Mouse (Mus musculus): ENCODE results near the gene Cers5. TPM values are rescaled to one million over a fixed set of nuclear protein-coding genes. Genes with fewer than 3 reads are reported as not detected.
"Not testable (repeated sequence)": the region's sequence is repeated elsewhere in the genome, so short reads cannot be mapped to it uniquely, and the experiment has no call there.

Gene Cers5
- polyA plus RNA-seq, 1 experiment from 2014 or later, result 77.0 TPM

DNA sequence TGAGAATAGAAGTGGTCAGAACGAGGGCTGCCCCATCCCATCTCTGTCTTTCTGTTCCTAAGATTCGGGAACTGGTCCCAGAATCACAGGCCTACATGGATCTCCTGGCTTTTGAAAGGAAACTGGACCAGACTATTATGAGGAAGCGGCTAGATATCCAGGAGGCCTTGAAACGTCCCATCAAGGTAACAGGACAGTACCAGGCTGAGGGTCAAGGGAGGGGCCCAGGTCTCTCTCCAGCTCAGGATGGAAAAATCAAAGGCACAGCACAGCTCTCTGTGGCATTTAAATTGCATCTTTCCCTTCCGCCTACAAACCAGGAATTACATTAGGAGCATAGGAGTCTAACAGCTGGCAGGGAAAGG, 69.0 kb downstream of the Cers5 start:
- no peak overlapping the region for H3K27ac ChIP-seq (ENCODE audit: low read length)
- no peak for ATAC-seq (ENCODE audit: insufficient number of reproducible peaks, insufficient read depth, low FRiP score, low read depth)

GRCm38 (mm10) chr15:99703104-99703503, 69.6 kb downstream of the Cers5 start:
- Histone ChIP-seq H3K36me3 (ENCODE audit: control insufficient read depth, insufficient read depth, low read length) (peaks cover 26% of the 10 kb centered on the region), H3K4me1 (ENCODE audit: control insufficient read depth, insufficient read depth, low read length) (peaks cover 17% of the 10 kb centered on the region; the same call in 1 of the 2 replicates), H3K27ac (ENCODE audit: low read length) (peak overlapping the region; percentile 94; the same call in 1 of the 2 replicates), H3K4me2 (replicated peaks; ENCODE audit: low read depth, low read length) (peak overlapping the region; percentile 59), H3K27me3 (ENCODE audit: control insufficient read depth, insufficient read depth, low read length) (no peaks in the 10 kb centered on the region), H3K9me3 (ENCODE audit: control insufficient read depth, low read depth, low read length) (no peaks in the 10 kb centered on the region), H3K9ac (replicated peaks; ENCODE audit: low read depth, low read length) (peak overlapping the region; percentile 82; the same call in 1 of the 2 replicates), H3K4me3 (ENCODE audit: low read depth, low read length) (peak overlapping the region; percentile 74)
- 58% methylated on average over 9 of the region's 9 CpGs for WGBS
- no peak for ATAC-seq (ENCODE audit: insufficient number of reproducible peaks, insufficient read depth, low FRiP score, low read depth)

More for the DNA sequence above, 69.0 kb downstream of the Cers5 start:
- Histone ChIP-seq H3K4me1 (ENCODE audit: control insufficient read depth, insufficient read depth, low read length) (peaks cover 17% of the 10 kb centered on the region; the same call in 1 of the 2 replicates), H3K27me3 (ENCODE audit: control insufficient read depth, insufficient read depth, low read length) (no peaks in the 10 kb centered on the region), H3K4me2 (replicated peaks; ENCODE audit: low read depth, low read length) (peak overlapping the region; percentile 59; the same call in 1 of the 2 replicates), H3K9ac (replicated peaks; ENCODE audit: low read depth, low read length) (0 out of 2 replicates have a peak overlapping the region, but pooled peaks have one; percentile 82), H3K9me3 (ENCODE audit: control insufficient read depth, low read depth, low read length) (no peaks in the 10 kb centered on the region), H3K36me3 (ENCODE audit: control insufficient read depth, insufficient read depth, low read length) (peaks cover 31% of the 10 kb centered on the region), H3K4me3 (ENCODE audit: low read depth, low read length) (0 out of 2 replicates have a peak overlapping the region, but pooled peaks have one; percentile 3)
- 70% methylated on average over 5 of the region's 5 CpGs for WGBS

DNA sequence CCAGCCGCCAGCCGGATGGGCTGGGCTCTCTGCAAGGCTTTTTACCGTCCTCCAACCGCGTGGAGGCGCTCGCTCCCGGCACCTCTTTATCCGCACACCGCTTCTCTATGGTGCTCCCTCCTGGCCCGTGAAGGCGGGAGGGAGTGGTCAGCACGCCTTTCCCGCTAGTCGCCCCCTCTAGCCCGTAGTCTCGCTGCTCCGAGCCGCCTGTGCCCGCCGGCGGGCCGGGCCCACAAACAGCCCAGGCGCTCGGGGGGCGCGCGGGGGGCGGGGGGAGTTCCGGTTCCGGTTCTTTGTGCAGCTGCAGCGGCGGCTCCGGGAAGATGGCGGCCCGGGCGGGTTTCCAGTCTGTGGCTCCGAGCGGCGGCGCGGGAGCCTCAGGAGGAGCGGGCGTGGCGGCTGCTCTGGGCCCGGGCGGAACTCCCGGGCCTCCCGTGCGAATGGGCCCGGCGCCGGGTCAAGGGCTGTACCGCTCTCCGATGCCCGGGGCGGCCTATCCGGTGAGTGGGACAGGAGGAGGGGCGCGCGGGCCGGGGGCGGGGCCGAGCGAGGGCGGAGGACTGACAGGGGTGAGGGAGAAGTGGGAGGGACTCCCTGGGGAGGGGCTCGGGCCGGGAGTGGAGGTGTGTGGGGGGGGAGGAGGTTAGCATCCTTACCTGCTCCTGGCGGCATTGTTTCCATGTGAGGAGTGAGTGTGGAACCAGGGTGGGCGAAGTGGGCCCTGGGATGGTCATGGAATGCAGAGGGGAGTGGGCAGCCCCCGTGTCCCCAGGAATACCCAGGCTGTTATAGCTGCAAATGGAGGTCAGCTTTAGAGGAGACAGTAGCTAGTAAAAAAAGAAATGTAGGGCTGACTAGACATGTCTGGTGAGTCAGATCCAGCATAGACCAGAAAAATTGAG, 70.4 kb downstream of the Cers5 start, which contains the start of gene Smarcd1:
Gene Smarcd1, plus strand, starts transcription at position 131 of the 902 bp plus-strand sequence.
- Histone ChIP-seq H3K36me3 (ENCODE audit: control insufficient read depth, insufficient read depth, low read length) (peaks cover 18% of the 10 kb centered on the region), H3K9me3 (ENCODE audit: control insufficient read depth, low read depth, low read length) (no peaks in the 10 kb centered on the region), H3K27ac (ENCODE audit: low read length) (peak within 1 kb of the TSS; percentile 94), H3K9ac (replicated peaks; ENCODE audit: low read depth, low read length) (peak within 1 kb of the TSS; percentile 82), H3K27me3 (ENCODE audit: control insufficient read depth, insufficient read depth, low read length) (no peaks in the 10 kb centered on the region), H3K4me1 (ENCODE audit: control insufficient read depth, insufficient read depth, low read length) (peaks cover 17% of the 10 kb centered on the region; the same call in 1 of the 2 replicates), H3K4me3 (ENCODE audit: low read depth, low read length) (peak within 1 kb of the TSS; percentile 74), H3K4me2 (replicated peaks; ENCODE audit: low read depth, low read length) (peak within 1 kb of the TSS; percentile 59)
- under 1% methylated on average over 70 of the region's 71 CpGs for WGBS
- peak; percentile 94 for ATAC-seq (ENCODE audit: insufficient number of reproducible peaks, insufficient read depth, low FRiP score, low read depth)

DNA sequence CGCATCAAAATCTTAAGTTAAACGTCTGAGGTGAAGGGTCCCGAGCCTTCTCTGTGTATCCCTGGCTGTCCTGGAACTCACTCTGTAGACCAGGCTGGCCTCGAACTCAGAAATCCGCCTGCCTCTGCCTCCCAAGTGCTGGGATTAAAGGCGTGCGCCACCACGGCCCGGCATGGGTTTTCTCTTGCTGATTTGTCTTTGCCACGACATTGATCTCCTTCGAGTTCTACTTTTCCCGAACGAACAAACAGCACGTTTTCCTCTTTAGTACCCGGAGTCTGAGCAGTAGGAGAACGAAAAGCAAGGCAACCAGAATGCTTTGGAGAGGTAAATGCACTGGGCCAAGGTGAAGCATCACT, 71.1 kb downstream of the Cers5 start:
- H3K27me3 ChIP-seq (ENCODE audit: control insufficient read depth, insufficient read depth, low read length); ATAC-seq (ENCODE audit: insufficient number of reproducible peaks, insufficient read depth, low FRiP score, low read depth); H3K9me3 ChIP-seq (ENCODE audit: control insufficient read depth, low read depth, low read length): not testable (repeated sequence)
- peak overlapping the region; percentile 94; the same call in 1 of the 2 replicates for H3K27ac ChIP-seq (ENCODE audit: low read length)
- peak overlapping the region; percentile 41 for H3K4me2 ChIP-seq (replicated peaks; ENCODE audit: low read depth, low read length)
- 0 out of 2 replicates have a peak overlapping the region, but pooled peaks have one; percentile 18 for H3K9ac ChIP-seq (replicated peaks; ENCODE audit: low read depth, low read length)
- peaks cover 14% of the 10 kb centered on the region for H3K36me3 ChIP-seq (ENCODE audit: control insufficient read depth, insufficient read depth, low read length)
- peaks cover 17% of the 10 kb centered on the region; the same call in 1 of the 2 replicates for H3K4me1 ChIP-seq (ENCODE audit: control insufficient read depth, insufficient read depth, low read length)
- H3K4me3 ChIP-seq (ENCODE audit: low read depth, low read length), result peak overlapping the region; percentile 74
- WGBS, result 48% methylated on average over 16 of the region's 16 CpGs

- 82% methylated on average over 18 of the region's 18 CpGs for WGBS
- no peak overlapping the region for H3K4me2 ChIP-seq (replicated peaks; ENCODE audit: low read depth, low read length)
- no peak overlapping the region for H3K4me3 ChIP-seq (ENCODE audit: low read depth, low read length)
- no peak overlapping the region for H3K27ac ChIP-seq (ENCODE audit: low read length)
- peaks cover 17% of the 10 kb centered on the region; the same call in 1 of the 2 replicates for H3K4me1 ChIP-seq (ENCODE audit: control insufficient read depth, insufficient read depth, low read length)
- no peak overlapping the region for H3K9ac ChIP-seq (replicated peaks; ENCODE audit: low read depth, low read length)
- ATAC-seq (ENCODE audit: insufficient number of reproducible peaks, insufficient read depth, low FRiP score, low read depth), result no peak
- peaks cover 9% of the 10 kb centered on the region; the same call in 1 of the 2 replicates for H3K36me3 ChIP-seq (ENCODE audit: control insufficient read depth, insufficient read depth, low read length)
- H3K27me3 ChIP-seq (ENCODE audit: control insufficient read depth, insufficient read depth, low read length), result no peaks in the 10 kb centered on the region
- H3K9me3 ChIP-seq (ENCODE audit: control insufficient read depth, low read depth, low read length), result no peaks in the 10 kb centered on the region
Measured at GRCm38 (mm10) chr15:99700219-99701106, 72.2 kb downstream of the Cers5 start.

- H3K27me3 ChIP-seq (ENCODE audit: control insufficient read depth, insufficient read depth, low read length), result no peaks in the 10 kb centered on the region
- H3K4me2 ChIP-seq (replicated peaks; ENCODE audit: low read depth, low read length), result no peak overlapping the region
- 84% methylated on average over 10 of the region's 10 CpGs for WGBS
- H3K36me3 ChIP-seq (ENCODE audit: control insufficient read depth, insufficient read depth, low read length), result peaks cover 8% of the 10 kb centered on the region; the same call in 1 of the 2 replicates
- no peaks in the 10 kb centered on the region for H3K9me3 ChIP-seq (ENCODE audit: control insufficient read depth, low read depth, low read length)
- no peak for ATAC-seq (ENCODE audit: insufficient number of reproducible peaks, insufficient read depth, low FRiP score, low read depth)
- H3K4me1 ChIP-seq (ENCODE audit: control insufficient read depth, insufficient read depth, low read length), result peaks cover 17% of the 10 kb centered on the region; the same call in 1 of the 2 replicates
- H3K9ac ChIP-seq (replicated peaks; ENCODE audit: low read depth, low read length), result no peak overlapping the region
- H3K4me3 ChIP-seq (ENCODE audit: low read depth, low read length), result no peak overlapping the region
- H3K27ac ChIP-seq (ENCODE audit: low read length), result no peak overlapping the region
Measured at GRCm38 (mm10) chr15:99699715-99700114, 73.0 kb downstream of the Cers5 start.

DNA sequence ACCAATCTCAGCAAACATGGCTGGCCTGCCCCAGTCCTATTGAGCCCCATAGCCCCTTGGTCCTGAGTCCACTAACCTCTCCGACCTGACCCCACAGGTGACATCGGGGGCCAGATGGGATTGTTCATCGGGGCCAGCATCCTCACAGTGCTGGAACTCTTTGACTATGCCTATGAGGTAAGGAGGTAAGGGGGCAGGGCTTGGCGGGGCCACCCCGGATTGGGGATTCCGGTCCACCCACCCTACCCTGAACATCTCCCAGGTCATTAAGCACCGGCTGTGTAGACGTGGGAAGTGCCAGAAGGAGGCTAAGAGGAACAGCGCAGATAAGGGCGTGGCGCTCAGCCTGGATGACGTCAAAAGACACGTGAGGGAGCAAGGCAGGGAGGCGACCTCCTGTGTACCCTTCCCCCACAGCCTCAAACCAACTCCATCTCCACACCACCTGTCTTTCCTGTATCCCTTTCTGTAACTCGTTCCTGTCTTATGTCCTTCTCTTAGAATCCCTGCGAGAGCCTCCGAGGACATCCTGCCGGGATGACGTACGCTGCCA, 74.1 kb downstream of the Cers5 start:
- Histone ChIP-seq H3K27me3 (ENCODE audit: control insufficient read depth, insufficient read depth, low read length) (no peaks in the 10 kb centered on the region), H3K9me3 (ENCODE audit: control insufficient read depth, low read depth, low read length) (no peaks in the 10 kb centered on the region), H3K36me3 (ENCODE audit: control insufficient read depth, insufficient read depth, low read length) (peaks cover 3% of the 10 kb centered on the region; the same call in 1 of the 2 replicates), H3K4me2 (replicated peaks; ENCODE audit: low read depth, low read length) (no peak overlapping the region), H3K4me1 (ENCODE audit: control insufficient read depth, insufficient read depth, low read length) (peaks cover 17% of the 10 kb centered on the region; the same call in 1 of the 2 replicates), H3K27ac (ENCODE audit: low read length) (no peak overlapping the region), H3K4me3 (ENCODE audit: low read depth, low read length) (no peak overlapping the region), H3K9ac (replicated peaks; ENCODE audit: low read depth, low read length) (no peak overlapping the region)
- no peak for ATAC-seq (ENCODE audit: insufficient number of reproducible peaks, insufficient read depth, low FRiP score, low read depth)
- 33% methylated on average over 20 of the region's 20 CpGs for WGBS
